In the genomic region with DNA sequence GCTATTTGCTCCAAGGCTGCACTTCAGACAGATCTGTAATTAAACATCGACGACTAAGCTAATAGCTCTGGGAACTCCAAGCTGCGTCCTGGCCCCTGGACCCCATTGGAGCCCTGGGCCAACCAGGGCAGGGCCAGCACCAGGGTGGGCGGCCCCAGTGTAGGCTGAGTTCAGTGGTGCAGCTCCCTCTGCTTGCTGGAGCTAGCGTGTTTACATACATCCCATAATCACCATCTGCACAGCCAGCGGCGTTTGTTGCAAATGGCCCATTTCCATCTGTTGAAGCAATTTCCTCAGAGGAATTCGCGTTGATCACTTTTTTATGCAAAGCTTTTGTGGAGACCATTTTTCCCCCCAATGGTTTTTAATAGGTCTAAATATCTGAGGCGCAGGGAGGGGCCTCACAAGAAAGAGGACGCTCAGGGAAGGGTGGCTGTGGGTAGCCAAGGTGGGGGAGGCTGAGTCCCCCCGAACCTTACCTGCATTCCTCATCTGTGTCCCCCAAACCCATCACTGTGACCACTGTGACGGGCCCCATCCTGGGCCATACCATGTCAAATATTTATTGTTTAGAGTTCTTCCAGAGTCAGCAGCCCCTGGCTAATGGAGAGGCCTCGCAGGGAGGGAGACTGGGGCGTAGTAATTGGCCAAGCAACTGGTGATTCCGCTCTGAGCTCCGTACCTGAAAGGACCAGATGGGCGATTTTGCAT, we compare ENCODE assay signal across 10 mouse cellular contexts.
DNase-seq lines count a peak whose midpoint lies in the region; ATAC-seq lines count a peak whose summit lies in the region.
"Had no signal": no experiment of that assay in that cellular context is flagged by ENCODE, and none has a peak within 500 bp of the region (broad histone marks: within the 10 kb centered on the region; RNA-seq: fewer than 3 reads in every experiment).

No protein-coding gene starts in this region.

- no peak overlapping the region for H3K4me2 ChIP-seq in kidney, embryonic 15.5 days
- no peak overlapping the region for H3K4me2 ChIP-seq in embryonic facial prominence, embryonic 15.5 days (replicated peaks)
- no peak overlapping the region for H3K4me2 ChIP-seq in intestine, embryonic 14.5 days (ENCODE audit: low read length)
- no peak overlapping the region for H3K4me2 ChIP-seq in neural tube, embryonic 11.5 days (ENCODE audit: low read depth)
- H3K4me2 ChIP-seq: liver, embryonic 15.5 days had no signal

- peaks cover 22% of the 10 kb centered on the region for H3K4me1 ChIP-seq in kidney, embryonic 15.5 days
- peaks cover 25% of the 10 kb centered on the region for H3K4me1 ChIP-seq in embryonic facial prominence, embryonic 15.5 days
- H3K4me1 ChIP-seq in intestine, embryonic 14.5 days (replicated peaks; ENCODE audit: control insufficient read depth, insufficient read depth, low read length) = 0 out of 2 replicates have a peak, but pooled peaks cover 4% of the 10 kb centered on the region
- H3K4me1 ChIP-seq in neural tube, embryonic 11.5 days (ENCODE audit: control insufficient read depth, insufficient read depth, low read length) = peaks cover 13% of the 10 kb centered on the region
- H3K4me1 ChIP-seq: liver, embryonic 15.5 days had no signal

- intact Hi-C loops in gastrocnemius, postnatal 14 days (cut with DNase I; ENCODE audit: low total_unique reads) = no loop called here

- no peak for DNase-seq in kidney, postnatal 14 days
- no peak for DNase-seq in intestine, embryonic 14.5 days (ENCODE audit: low spot score)
- DNase-seq in neural tube, embryonic 11.5 days (ENCODE audit: low spot score) = peak; percentile 73
- DNase-seq in gastrocnemius, postnatal 14 days = no peak
- DNase-seq in adrenal gland, adult 18-20 months (ENCODE audit: low spot score in 2 of 2) = no peak
- no peak for DNase-seq in adrenal gland, adult 8-10 months
- DNase-seq: B cell, adult 2 months had no signal

- H3K27me3 ChIP-seq in kidney, embryonic 15.5 days = peaks cover 27% of the 10 kb centered on the region
- H3K27me3 ChIP-seq in embryonic facial prominence, embryonic 15.5 days = no peaks in the 10 kb centered on the region
- H3K27me3 ChIP-seq in intestine, embryonic 14.5 days (replicated peaks; ENCODE audit: control insufficient read depth, insufficient read depth, low read length) = no peaks in the 10 kb centered on the region
- no peaks in the 10 kb centered on the region for H3K27me3 ChIP-seq in neural tube, embryonic 11.5 days (ENCODE audit: control insufficient read depth, insufficient read depth, low read length)
- H3K27me3 ChIP-seq: liver, embryonic 15.5 days had no signal

- no peak overlapping the region for H3K4me3 ChIP-seq in kidney, embryonic 15.5 days (replicated peaks)
- no peak overlapping the region for H3K4me3 ChIP-seq in embryonic facial prominence, embryonic 15.5 days (replicated peaks)
- H3K4me3 ChIP-seq in intestine, embryonic 14.5 days (ENCODE audit: low read depth, low read length) = no peak overlapping the region
- H3K4me3 ChIP-seq in neural tube, embryonic 11.5 days (ENCODE audit: low read depth, low read length) = no peak overlapping the region
- H3K4me3 ChIP-seq: liver, embryonic 15.5 days had no signal

- 40% methylated on average over 18 of the region's 18 CpGs for WGBS in kidney, embryonic 15.5 days
- WGBS in embryonic facial prominence, embryonic 15.5 days = 35% methylated on average over 18 of the region's 18 CpGs
- WGBS in intestine, embryonic 14.5 days = 30% methylated on average over 18 of the region's 18 CpGs
- WGBS in neural tube, embryonic 11.5 days = 29% methylated on average over 18 of the region's 18 CpGs

- peak; percentile 58; the same call in 1 of the 2 replicates for ATAC-seq in kidney, embryonic 15.5 days (replicated peaks; ENCODE audit: low FRiP score)
- peak; percentile 63; the same call in 1 of the 2 replicates for ATAC-seq in embryonic facial prominence, embryonic 15.5 days (ENCODE audit: insufficient number of reproducible peaks, low FRiP score, low TSS enrichment, low read depth)
- 0 out of 2 replicates have a peak, but pooled peaks have one; percentile 52 for ATAC-seq in intestine, embryonic 14.5 days (replicated peaks; ENCODE audit: low FRiP score, low TSS enrichment, low read depth)
- peak; percentile 68 for ATAC-seq in neural tube, embryonic 11.5 days (ENCODE audit: insufficient read depth, low FRiP score, low TSS enrichment)

- H3K9me3 ChIP-seq in kidney, embryonic 15.5 days (replicated peaks) = no peaks in the 10 kb centered on the region
- H3K9me3 ChIP-seq in embryonic facial prominence, embryonic 15.5 days (replicated peaks) = no peaks in the 10 kb centered on the region
- H3K9me3 ChIP-seq in intestine, embryonic 14.5 days (ENCODE audit: control insufficient read depth, low read length) = no peaks in the 10 kb centered on the region
- H3K9me3 ChIP-seq in neural tube, embryonic 11.5 days (ENCODE audit: control insufficient read depth, low read length) = no peaks in the 10 kb centered on the region
- H3K9me3 ChIP-seq: liver, embryonic 15.5 days had no signal

- no peaks in the 10 kb centered on the region for H3K36me3 ChIP-seq in kidney, embryonic 15.5 days
- no peaks in the 10 kb centered on the region for H3K36me3 ChIP-seq in embryonic facial prominence, embryonic 15.5 days
- H3K36me3 ChIP-seq in intestine, embryonic 14.5 days (ENCODE audit: control insufficient read depth, insufficient read depth, low read length) = no peaks in the 10 kb centered on the region
- H3K36me3 ChIP-seq in neural tube, embryonic 11.5 days (ENCODE audit: control insufficient read depth, insufficient read depth, low read length) = no peaks in the 10 kb centered on the region
- H3K36me3 ChIP-seq: liver, embryonic 15.5 days had no signal

- H3K27ac ChIP-seq in kidney, embryonic 15.5 days = peak overlapping the region; percentile 33; the same call in 1 of the 2 replicates
- H3K27ac ChIP-seq in embryonic facial prominence, embryonic 15.5 days (replicated peaks) = no peak overlapping the region; the same call in 1 of the 2 replicates
- H3K27ac ChIP-seq in intestine, embryonic 14.5 days (ENCODE audit: low read depth) = peak overlapping the region; percentile 55; the same call in 1 of the 2 replicates
- no peak overlapping the region for H3K27ac ChIP-seq in neural tube, embryonic 11.5 days (ENCODE audit: low read depth, low read length)
- H3K27ac ChIP-seq: liver, embryonic 15.5 days had no signal

- H3K9ac ChIP-seq in kidney, embryonic 15.5 days = no peak overlapping the region
- H3K9ac ChIP-seq in embryonic facial prominence, embryonic 15.5 days = no peak overlapping the region
- no peak overlapping the region for H3K9ac ChIP-seq in intestine, embryonic 14.5 days (ENCODE audit: low read length)
- H3K9ac ChIP-seq in neural tube, embryonic 11.5 days (ENCODE audit: low read length) = no peak overlapping the region
- H3K9ac ChIP-seq: liver, embryonic 15.5 days had no signal

Comparison
In these comparisons a context has a peak if more than half of its experiments do, and no peak if none do; other contexts are left out.
1. H3K27ac ChIP-seq: peak in kidney, embryonic 15.5 days (single experiment) and intestine, embryonic 14.5 days (single experiment); none in embryonic facial prominence, embryonic 15.5 days (single experiment) and neural tube, embryonic 11.5 days (single experiment).
2. Peak in every context shown above with its lines, with median percentiles within 50 percentile points of each other: ATAC-seq.